Mouse (Mus musculus): Measurements from ENCODE around the gene N4bp1. TPM values are rescaled to one million over a fixed set of nuclear protein-coding genes. Genes with fewer than 3 reads are reported as not detected.

N4bp1 gene
- polyA plus RNA-seq, 1 experiment: 13.2 TPM

DNA sequence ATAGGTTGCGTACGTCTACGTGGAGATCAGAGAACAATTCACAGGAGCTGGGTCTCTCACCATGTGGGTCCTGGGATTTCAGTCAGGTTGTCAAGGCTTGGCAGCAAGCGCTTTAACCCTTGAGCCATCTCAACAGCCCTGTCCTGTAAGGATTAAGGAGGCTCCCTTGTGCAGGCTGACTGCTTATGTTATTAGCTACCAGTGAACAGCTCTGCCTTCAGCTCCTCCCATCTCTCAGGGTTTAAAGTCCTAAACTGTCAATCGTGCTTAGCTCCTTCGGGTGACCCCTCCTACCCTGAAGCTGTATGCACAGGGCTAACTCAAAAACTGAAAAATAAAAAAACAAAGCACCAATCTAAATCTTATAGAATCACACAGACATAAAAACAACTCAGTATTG lies 93.5 kb downstream of the N4bp1 start:
- Histone ChIP-seq H3K4me1 (ENCODE audit: control insufficient read depth, insufficient read depth, low read length) (no peaks in the 10 kb centered on the region), H3K27me3 (replicated peaks; ENCODE audit: control insufficient read depth, insufficient read depth, low read length) (no peaks in the 10 kb centered on the region), H3K4me3 (ENCODE audit: insufficient read depth, low read depth, low read length) (no peak overlapping the region), H3K27ac (ENCODE audit: insufficient read depth, low read depth, low read length) (no peak overlapping the region), H3K36me3 (ENCODE audit: control insufficient read depth, insufficient read depth, low read length) (no peaks in the 10 kb centered on the region)
- 71% methylated on average over 6 of the region's 6 CpGs for WGBS
- TF ChIP-seq POLR2A (IDR thresholded peaks at IDR 0.05; ENCODE audit: low read depth, low read length) (no peak), CTCF (conservative IDR thresholded peaks at IDR 0.05; ENCODE audit: insufficient read depth, insufficient read length, low read depth, low read length) (no peak)
- peak; percentile 58 for DNase-seq

DNA sequence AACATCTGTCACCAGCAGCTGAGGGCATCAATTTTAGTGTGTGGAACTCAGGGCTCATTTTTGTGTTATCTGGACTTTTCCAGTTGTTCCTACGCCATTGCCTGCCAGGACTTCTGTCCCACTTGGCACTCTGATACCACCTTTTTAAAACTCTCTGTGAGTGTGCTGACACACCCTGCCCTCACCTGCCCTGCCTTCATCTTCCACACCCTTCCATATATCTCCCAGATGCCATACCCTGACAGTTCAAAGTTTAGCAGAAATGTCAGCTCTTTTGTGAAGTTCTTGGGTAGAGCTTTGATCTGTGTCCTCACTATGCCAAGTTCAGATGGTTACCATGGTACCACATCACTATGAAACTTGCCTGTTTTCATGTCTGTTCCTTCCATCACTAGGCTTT lies 95.5 kb downstream of the N4bp1 start:
- Histone ChIP-seq H3K27me3 (replicated peaks; ENCODE audit: control insufficient read depth, insufficient read depth, low read length) (no peaks in the 10 kb centered on the region), H3K36me3 (ENCODE audit: control insufficient read depth, insufficient read depth, low read length) (no peaks in the 10 kb centered on the region), H3K4me3 (ENCODE audit: insufficient read depth, low read depth, low read length) (no peak overlapping the region), H3K4me1 (ENCODE audit: control insufficient read depth, insufficient read depth, low read length) (no peaks in the 10 kb centered on the region), H3K27ac (ENCODE audit: insufficient read depth, low read depth, low read length) (no peak overlapping the region)
- TF ChIP-seq POLR2A (IDR thresholded peaks at IDR 0.05; ENCODE audit: low read depth, low read length) (no peak), CTCF (conservative IDR thresholded peaks at IDR 0.05; ENCODE audit: insufficient read depth, insufficient read length, low read depth, low read length) (no peak)
- no peak for DNase-seq
- 61% methylated on average over 1 of the region's 1 CpGs for WGBS

DNA sequence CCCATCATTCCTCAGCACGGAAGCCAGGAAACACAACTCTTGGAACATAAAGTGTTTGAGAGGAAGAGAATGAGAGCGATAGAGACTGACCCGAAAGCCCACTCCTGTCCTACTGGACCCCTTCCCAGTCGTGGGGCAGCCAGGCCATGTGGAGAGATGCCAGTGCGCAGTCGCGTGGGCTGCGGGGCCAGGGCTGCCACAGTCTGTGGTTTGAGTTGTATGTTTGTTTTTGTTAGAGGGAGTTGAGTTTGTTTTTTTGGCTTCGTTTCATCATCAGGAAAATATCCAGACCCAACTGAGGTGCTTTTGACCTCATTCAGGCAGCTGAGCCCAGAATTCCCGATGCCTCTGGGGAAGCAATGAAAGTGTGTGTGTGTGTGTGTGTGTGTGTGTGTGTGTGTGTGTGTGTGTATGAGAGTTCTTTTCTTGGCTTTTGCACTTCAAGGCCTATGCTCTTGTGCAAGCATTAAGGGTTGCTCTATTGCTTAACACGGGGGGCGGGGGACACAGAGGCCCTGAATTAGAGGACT lies 97.1 kb downstream of the N4bp1 start:
- Histone ChIP-seq H3K4me1 (ENCODE audit: control insufficient read depth, insufficient read depth, low read length) (no peaks in the 10 kb centered on the region), H3K36me3 (ENCODE audit: control insufficient read depth, insufficient read depth, low read length) (no peaks in the 10 kb centered on the region), H3K4me3 (ENCODE audit: insufficient read depth, low read depth, low read length) (no peak overlapping the region), H3K27me3 (replicated peaks; ENCODE audit: control insufficient read depth, insufficient read depth, low read length) (no peaks in the 10 kb centered on the region), H3K27ac (ENCODE audit: insufficient read depth, low read depth, low read length) (peak overlapping the region; percentile 55; the same call in 1 of the 2 replicates)
- 30% methylated on average over 12 of the region's 12 CpGs for WGBS
- DNase-seq: peak; percentile 59
- TF ChIP-seq CTCF (conservative IDR thresholded peaks at IDR 0.05; ENCODE audit: insufficient read depth, insufficient read length, low read depth, low read length): no peak
- TF ChIP-seq POLR2A (IDR thresholded peaks at IDR 0.05; ENCODE audit: low read depth, low read length): no peak

DNA sequence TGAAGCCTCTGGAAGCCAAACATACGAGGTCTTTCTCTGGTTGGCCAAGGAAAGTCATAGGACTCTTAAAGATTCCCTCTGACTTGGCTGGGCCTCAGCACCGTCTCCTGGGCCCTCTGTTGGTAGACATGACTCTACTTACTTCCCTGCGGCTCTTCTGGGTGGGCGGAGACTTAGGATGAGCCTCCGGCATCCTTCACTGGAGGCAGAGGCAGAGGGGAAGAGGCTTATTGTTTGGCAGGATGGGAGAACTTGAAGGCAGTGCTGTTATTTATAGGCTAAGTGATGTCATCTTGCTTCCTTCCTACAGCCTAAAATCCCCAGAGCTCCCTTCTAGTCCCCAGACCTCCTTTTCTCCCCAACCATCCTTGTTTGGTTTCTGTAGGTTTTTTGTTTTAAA lies 98.6 kb downstream of the N4bp1 start:
- DNase-seq: peak; percentile 62
- Histone ChIP-seq H3K27ac (ENCODE audit: insufficient read depth, low read depth, low read length) (no peak overlapping the region), H3K4me1 (ENCODE audit: control insufficient read depth, insufficient read depth, low read length) (no peaks in the 10 kb centered on the region), H3K4me3 (ENCODE audit: insufficient read depth, low read depth, low read length) (no peak overlapping the region), H3K36me3 (ENCODE audit: control insufficient read depth, insufficient read depth, low read length) (no peaks in the 10 kb centered on the region), H3K27me3 (replicated peaks; ENCODE audit: control insufficient read depth, insufficient read depth, low read length) (no peaks in the 10 kb centered on the region)
- TF ChIP-seq POLR2A (IDR thresholded peaks at IDR 0.05; ENCODE audit: low read depth, low read length): no peak
- no peak for TF ChIP-seq CTCF (conservative IDR thresholded peaks at IDR 0.05; ENCODE audit: insufficient read depth, insufficient read length, low read depth, low read length)
- WGBS: 55% methylated on average over 5 of the region's 5 CpGs

DNA sequence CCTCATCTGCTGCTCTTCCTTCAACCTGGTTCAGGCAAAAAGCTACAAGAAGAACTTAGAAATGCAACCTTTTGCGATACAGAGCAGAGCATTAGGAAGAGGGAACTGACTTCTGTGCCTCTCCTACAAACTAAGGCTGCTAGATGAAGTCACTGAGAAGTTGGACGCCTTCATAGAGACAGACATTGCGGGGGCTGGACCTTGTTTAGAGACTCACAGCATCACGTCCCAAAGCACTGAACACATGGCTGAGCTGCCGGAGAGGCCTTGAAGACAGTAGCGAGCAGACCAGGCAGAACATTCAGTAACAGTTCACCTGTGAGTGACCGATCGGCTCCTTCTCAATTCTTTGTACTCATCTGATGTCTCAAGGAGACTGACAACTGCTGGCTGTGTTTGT lies 104.0 kb downstream of the N4bp1 start:
- TF ChIP-seq CTCF (conservative IDR thresholded peaks at IDR 0.05; ENCODE audit: insufficient read depth, insufficient read length, low read depth, low read length): no peak
- TF ChIP-seq POLR2A (IDR thresholded peaks at IDR 0.05; ENCODE audit: low read depth, low read length): no peak
- Histone ChIP-seq H3K4me1 (ENCODE audit: control insufficient read depth, insufficient read depth, low read length) (no peaks in the 10 kb centered on the region), H3K4me3 (ENCODE audit: insufficient read depth, low read depth, low read length) (no peak overlapping the region), H3K36me3 (ENCODE audit: control insufficient read depth, insufficient read depth, low read length) (no peaks in the 10 kb centered on the region), H3K27me3 (replicated peaks; ENCODE audit: control insufficient read depth, insufficient read depth, low read length) (no peaks in the 10 kb centered on the region), H3K27ac (ENCODE audit: insufficient read depth, low read depth, low read length) (no peak overlapping the region)
- no peak for DNase-seq
- WGBS: 92% methylated on average over 8 of the region's 8 CpGs

DNA sequence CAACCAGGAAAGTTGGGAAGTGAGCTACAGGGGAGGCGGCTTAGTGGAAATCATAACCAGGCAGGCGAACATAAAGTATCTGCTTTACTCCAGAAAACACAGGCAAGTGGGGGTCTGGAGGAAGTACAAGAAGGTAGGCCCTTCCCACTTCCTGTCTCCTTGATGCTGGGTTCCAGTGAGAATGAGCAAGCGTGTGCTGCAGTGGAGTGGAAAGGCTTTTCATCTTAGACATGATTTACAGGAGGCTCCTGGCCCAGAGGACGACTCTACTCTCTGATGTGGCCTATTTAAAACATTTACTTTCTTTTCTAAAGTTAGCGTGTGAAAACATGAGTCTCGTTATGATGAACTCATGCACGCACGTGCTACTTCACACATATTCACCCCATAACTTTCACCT lies 105.9 kb downstream of the N4bp1 start:
- H3K4me1 ChIP-seq (ENCODE audit: control insufficient read depth, insufficient read depth, low read length): peaks cover 3% of the 10 kb centered on the region; the same call in 1 of the 2 replicates
- DNase-seq: no peak
- no peak overlapping the region for H3K4me3 ChIP-seq (ENCODE audit: insufficient read depth, low read depth, low read length)
- no peaks in the 10 kb centered on the region for H3K36me3 ChIP-seq (ENCODE audit: control insufficient read depth, insufficient read depth, low read length)
- H3K27me3 ChIP-seq (replicated peaks; ENCODE audit: control insufficient read depth, insufficient read depth, low read length): no peaks in the 10 kb centered on the region
- no peak for TF ChIP-seq POLR2A (IDR thresholded peaks at IDR 0.05; ENCODE audit: low read depth, low read length)
- no peak for TF ChIP-seq CTCF (conservative IDR thresholded peaks at IDR 0.05; ENCODE audit: insufficient read depth, insufficient read length, low read depth, low read length)
- H3K27ac ChIP-seq (ENCODE audit: insufficient read depth, low read depth, low read length): 0 out of 2 replicates have a peak overlapping the region, but pooled peaks have one; percentile 33
- WGBS: 69% methylated on average over 8 of the region's 8 CpGs

DNA sequence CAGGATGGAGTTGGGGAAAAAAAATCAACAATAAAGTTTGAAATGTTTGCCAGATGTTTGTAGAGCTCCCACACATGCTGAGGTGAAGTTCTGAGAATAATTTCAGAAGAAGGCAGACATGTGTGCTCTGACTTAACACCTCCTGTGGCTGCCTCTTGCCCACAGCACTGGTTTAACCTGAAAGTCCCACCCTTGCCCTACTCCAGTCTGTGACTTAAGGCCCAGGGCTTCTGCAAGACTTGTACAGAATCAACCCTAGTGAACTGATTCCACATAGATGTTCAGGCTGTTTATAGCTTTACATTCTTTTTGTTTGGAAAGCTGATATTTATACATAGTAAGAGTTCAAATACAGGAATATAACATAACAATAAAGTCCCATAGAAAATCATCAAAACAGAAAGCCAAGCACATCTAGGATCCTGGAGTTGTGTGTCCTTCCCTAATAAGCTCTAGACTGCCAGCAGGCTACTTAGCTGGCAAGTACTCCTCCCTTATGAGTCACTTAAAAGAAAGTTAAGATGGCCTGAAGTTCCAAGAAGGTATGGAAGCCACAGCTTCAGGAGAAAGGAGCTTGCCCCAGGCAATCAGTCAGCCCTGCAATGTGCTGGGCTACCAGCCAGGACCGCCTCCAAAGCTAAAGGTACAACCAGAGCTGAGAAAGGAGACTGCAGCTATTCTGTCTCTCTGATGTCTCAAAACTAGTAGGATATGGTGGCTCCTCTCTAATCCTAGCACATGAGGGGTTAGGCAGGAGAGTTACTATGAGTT lies 114.9 kb downstream of the N4bp1 start:
- peaks cover 15% of the 10 kb centered on the region for H3K4me1 ChIP-seq (ENCODE audit: control insufficient read depth, insufficient read depth, low read length)
- WGBS: 47% methylated on average over 1 of the region's 1 CpGs
- no peak overlapping the region for H3K4me3 ChIP-seq (ENCODE audit: insufficient read depth, low read depth, low read length)
- no peaks in the 10 kb centered on the region for H3K27me3 ChIP-seq (replicated peaks; ENCODE audit: control insufficient read depth, insufficient read depth, low read length)
- H3K36me3 ChIP-seq (ENCODE audit: control insufficient read depth, insufficient read depth, low read length): no peaks in the 10 kb centered on the region
- H3K27ac ChIP-seq (ENCODE audit: insufficient read depth, low read depth, low read length): no peak overlapping the region
- no peak for TF ChIP-seq CTCF (conservative IDR thresholded peaks at IDR 0.05; ENCODE audit: insufficient read depth, insufficient read length, low read depth, low read length)
- peak; percentile 73 for DNase-seq
